Mouse (Mus musculus): ENCODE data around the gene Olfr1346. TPM values are rescaled to one million over a fixed set of nuclear protein-coding genes. Genes with fewer than 3 reads are reported as not detected.
"Not testable (repeated sequence)": the region's sequence is repeated elsewhere in the genome, so short reads cannot be mapped to it uniquely, and the experiment has no call there.

The Olfr1346 gene
- polyA plus RNA-seq, 1 experiment from 2014 or later, result not detected

DNA sequence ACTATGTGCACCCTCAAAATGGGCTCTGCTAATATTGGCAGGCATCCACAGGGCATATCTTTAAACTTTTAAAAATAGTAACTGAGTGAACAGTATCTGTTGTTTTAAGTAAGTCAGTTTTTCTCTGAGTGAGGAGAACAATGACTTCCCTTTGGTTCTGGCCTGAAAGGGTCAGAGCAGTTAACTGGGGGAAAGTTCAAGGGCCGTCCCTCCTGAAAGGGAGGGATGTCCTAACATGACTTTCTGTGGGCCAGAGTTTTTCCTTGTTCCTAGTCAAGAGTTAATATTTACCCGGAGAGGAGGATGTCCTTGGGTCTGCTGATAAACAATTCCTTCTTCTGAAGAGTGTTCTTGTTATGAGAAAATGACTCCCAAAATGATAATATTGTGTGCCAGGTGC lies 10.7 kb downstream of the Olfr1346 start:
- not testable (repeated sequence) for H3K4me3 ChIP-seq (ENCODE audit: low read depth, low read length); H3K9me3 ChIP-seq (ENCODE audit: control insufficient read depth, low read length); H3K4me1 ChIP-seq (replicated peaks; ENCODE audit: control insufficient read depth, insufficient read depth, low read length); H3K27me3 ChIP-seq (replicated peaks; ENCODE audit: control insufficient read depth, insufficient read depth, low read length); H3K27ac ChIP-seq (ENCODE audit: low read depth); DNase-seq (ENCODE audit: low spot score); ATAC-seq (replicated peaks; ENCODE audit: low FRiP score, low TSS enrichment, low read depth); H3K9ac ChIP-seq (ENCODE audit: low read length); H3K36me3 ChIP-seq (ENCODE audit: control insufficient read depth, insufficient read depth, low read length); H3K4me2 ChIP-seq (ENCODE audit: low read length)
- WGBS, result 65% methylated on average over 2 of the region's 2 CpGs

- Histone ChIP-seq H3K36me3 (ENCODE audit: control insufficient read depth, insufficient read depth, low read length) (no peaks in the 10 kb centered on the region), H3K9ac (ENCODE audit: low read length) (no peak within 1 kb of the TSS), H3K9me3 (ENCODE audit: control insufficient read depth, low read length) (no peaks in the 10 kb centered on the region), H3K4me1 (replicated peaks; ENCODE audit: control insufficient read depth, insufficient read depth, low read length) (no peaks in the 10 kb centered on the region), H3K4me2 (ENCODE audit: low read length) (no peak within 1 kb of the TSS), H3K27me3 (replicated peaks; ENCODE audit: control insufficient read depth, insufficient read depth, low read length) (no peaks in the 10 kb centered on the region), H3K27ac (ENCODE audit: low read depth) (no peak within 1 kb of the TSS), H3K4me3 (ENCODE audit: low read depth, low read length) (no peak within 1 kb of the TSS)
- ATAC-seq (replicated peaks; ENCODE audit: low FRiP score, low TSS enrichment, low read depth) (no peak), DNase-seq (ENCODE audit: low spot score) (no peak)
- 28% methylated on average over 2 of the region's 2 CpGs for WGBS
These were observed 19.9 kb downstream of the Olfr1346 start, which contains the start of gene Olfr5 for GRCm38 (mm10) chr7:6486841-6487240. Gene Olfr5, minus strand, starts transcription at chr7:6486941.

GRCm38 (mm10) chr7:6499655-6500054 lies 32.8 kb downstream of the Olfr1346 start, which contains the start of gene Olfr1347:
Gene Olfr1347, minus strand, starts transcription at chr7:6499755.
- Histone ChIP-seq H3K4me2 (ENCODE audit: low read length) (no peak within 1 kb of the TSS), H3K4me3 (ENCODE audit: low read depth, low read length) (no peak within 1 kb of the TSS), H3K4me1 (replicated peaks; ENCODE audit: control insufficient read depth, insufficient read depth, low read length) (no peaks in the 10 kb centered on the region), H3K27ac (ENCODE audit: low read depth) (no peak within 1 kb of the TSS), H3K9me3 (ENCODE audit: control insufficient read depth, low read length) (no peaks in the 10 kb centered on the region), H3K27me3 (replicated peaks; ENCODE audit: control insufficient read depth, insufficient read depth, low read length) (no peaks in the 10 kb centered on the region), H3K36me3 (ENCODE audit: control insufficient read depth, insufficient read depth, low read length) (no peaks in the 10 kb centered on the region), H3K9ac (ENCODE audit: low read length) (no peak within 1 kb of the TSS)
- DNase-seq (ENCODE audit: low spot score) (no peak), ATAC-seq (replicated peaks; ENCODE audit: low FRiP score, low TSS enrichment, low read depth) (no peak)
- WGBS, result 63% methylated on average over 1 of the region's 1 CpGs

DNA sequence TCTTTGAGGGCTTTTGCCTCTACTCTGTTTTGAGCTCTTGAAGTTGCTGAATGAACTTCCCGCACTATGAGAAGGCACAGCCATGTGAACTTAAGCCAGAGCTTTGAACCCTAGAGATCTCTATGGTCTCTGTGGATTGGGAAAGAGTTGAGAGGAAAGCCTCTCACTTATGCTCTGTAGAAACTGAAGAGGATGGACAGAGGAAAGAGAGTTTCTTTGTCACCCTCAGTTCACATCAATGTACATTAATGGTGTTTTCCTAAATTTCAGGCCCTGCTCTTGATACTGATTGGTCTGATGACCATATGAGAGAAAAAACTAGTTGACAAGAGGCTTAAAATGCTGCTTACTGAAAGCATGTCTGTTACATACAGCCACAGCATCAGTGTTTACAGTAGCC lies 41.7 kb downstream of the Olfr1346 start, which contains the start of gene Olfr1348:
Gene Olfr1348 (minus strand): TSS at position 101 of the 400 bp plus-strand sequence.
- H3K27me3 ChIP-seq (replicated peaks; ENCODE audit: control insufficient read depth, insufficient read depth, low read length), result no peaks in the 10 kb centered on the region
- H3K4me2 ChIP-seq (ENCODE audit: low read length), result no peak within 1 kb of the TSS
- ATAC-seq (replicated peaks; ENCODE audit: low FRiP score, low TSS enrichment, low read depth) (no peak), DNase-seq (ENCODE audit: low spot score) (no peak)
- H3K36me3 ChIP-seq (ENCODE audit: control insufficient read depth, insufficient read depth, low read length), result no peaks in the 10 kb centered on the region
- no peak within 1 kb of the TSS for H3K4me3 ChIP-seq (ENCODE audit: low read depth, low read length)
- WGBS, result 78% methylated on average over 1 of the region's 1 CpGs
- H3K9me3 ChIP-seq (ENCODE audit: control insufficient read depth, low read length), result no peaks in the 10 kb centered on the region
- no peaks in the 10 kb centered on the region for H3K4me1 ChIP-seq (replicated peaks; ENCODE audit: control insufficient read depth, insufficient read depth, low read length)
- H3K9ac ChIP-seq (ENCODE audit: low read length), result no peak within 1 kb of the TSS
- H3K27ac ChIP-seq (ENCODE audit: low read depth), result no peak within 1 kb of the TSS

GRCm38 (mm10) chr7:6521666-6522065 lies 54.8 kb downstream of the Olfr1346 start:
- Histone ChIP-seq H3K36me3 (ENCODE audit: control insufficient read depth, insufficient read depth, low read length) (no peaks in the 10 kb centered on the region), H3K4me1 (replicated peaks; ENCODE audit: control insufficient read depth, insufficient read depth, low read length) (no peaks in the 10 kb centered on the region), H3K4me2 (ENCODE audit: low read length) (no peak overlapping the region), H3K27me3 (replicated peaks; ENCODE audit: control insufficient read depth, insufficient read depth, low read length) (no peaks in the 10 kb centered on the region), H3K9me3 (ENCODE audit: control insufficient read depth, low read length) (no peaks in the 10 kb centered on the region), H3K4me3 (ENCODE audit: low read depth, low read length) (no peak overlapping the region), H3K27ac (ENCODE audit: low read depth) (no peak overlapping the region), H3K9ac (ENCODE audit: low read length) (no peak overlapping the region)
- WGBS, result 26% methylated on average over 1 of the region's 1 CpGs
- no peak for ATAC-seq (replicated peaks; ENCODE audit: low FRiP score, low TSS enrichment, low read depth)
- DNase-seq (ENCODE audit: low spot score), result no peak

GRCm38 (mm10) chr7:6522850-6523249 lies 55.9 kb downstream of the Olfr1346 start, which contains the start of gene Olfr1349:
Gene Olfr1349, minus strand, starts transcription at chr7:6522950.
- Histone ChIP-seq H3K4me1 (replicated peaks; ENCODE audit: control insufficient read depth, insufficient read depth, low read length) (no peaks in the 10 kb centered on the region), H3K4me3 (ENCODE audit: low read depth, low read length) (no peak within 1 kb of the TSS), H3K36me3 (ENCODE audit: control insufficient read depth, insufficient read depth, low read length) (no peaks in the 10 kb centered on the region), H3K27ac (ENCODE audit: low read depth) (no peak within 1 kb of the TSS), H3K9me3 (ENCODE audit: control insufficient read depth, low read length) (no peaks in the 10 kb centered on the region), H3K4me2 (ENCODE audit: low read length) (no peak within 1 kb of the TSS), H3K9ac (ENCODE audit: low read length) (no peak within 1 kb of the TSS), H3K27me3 (replicated peaks; ENCODE audit: control insufficient read depth, insufficient read depth, low read length) (no peaks in the 10 kb centered on the region)
- WGBS, result 82% methylated on average over 5 of the region's 5 CpGs
- DNase-seq (ENCODE audit: low spot score), result no peak
- ATAC-seq (replicated peaks; ENCODE audit: low FRiP score, low TSS enrichment, low read depth), result no peak

GRCm38 (mm10) chr7:6525001-6525400 lies 58.1 kb downstream of the Olfr1346 start:
- DNase-seq (ENCODE audit: low spot score), result no peak
- H3K9me3 ChIP-seq (ENCODE audit: control insufficient read depth, low read length), result no peaks in the 10 kb centered on the region
- H3K4me3 ChIP-seq (ENCODE audit: low read depth, low read length), result no peak overlapping the region
- H3K9ac ChIP-seq (ENCODE audit: low read length), result no peak overlapping the region
- H3K36me3 ChIP-seq (ENCODE audit: control insufficient read depth, insufficient read depth, low read length), result no peaks in the 10 kb centered on the region
- H3K4me2 ChIP-seq (ENCODE audit: low read length), result no peak overlapping the region
- no peaks in the 10 kb centered on the region for H3K27me3 ChIP-seq (replicated peaks; ENCODE audit: control insufficient read depth, insufficient read depth, low read length)
- no peak for ATAC-seq (replicated peaks; ENCODE audit: low FRiP score, low TSS enrichment, low read depth)
- H3K4me1 ChIP-seq (replicated peaks; ENCODE audit: control insufficient read depth, insufficient read depth, low read length), result no peaks in the 10 kb centered on the region
- no peak overlapping the region for H3K27ac ChIP-seq (ENCODE audit: low read depth)
- 52% methylated on average over 3 of the region's 3 CpGs for WGBS

DNA sequence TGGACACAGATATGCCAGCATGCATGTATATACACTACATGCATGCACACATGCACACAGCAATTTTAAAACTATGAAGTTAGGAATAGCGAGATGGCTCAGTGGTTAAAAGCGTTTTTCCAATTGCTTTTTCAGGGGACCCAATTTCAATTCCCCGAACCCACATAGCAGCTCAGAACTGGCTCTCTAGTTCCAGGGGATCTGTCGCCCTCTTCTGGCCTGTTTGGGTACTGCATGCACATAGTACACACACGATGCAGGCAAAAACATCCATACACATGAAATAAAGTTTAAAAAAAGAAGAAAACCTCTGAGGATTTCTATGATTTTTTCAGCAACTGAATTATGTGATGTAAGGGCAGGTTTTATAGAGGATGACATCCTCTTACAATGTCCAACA lies 59.2 kb downstream of the Olfr1346 start:
- H3K27ac ChIP-seq (ENCODE audit: low read depth), result no peak overlapping the region
- WGBS, result 69% methylated on average over 5 of the region's 5 CpGs
- H3K4me3 ChIP-seq (ENCODE audit: low read depth, low read length), result no peak overlapping the region
- no peaks in the 10 kb centered on the region for H3K27me3 ChIP-seq (replicated peaks; ENCODE audit: control insufficient read depth, insufficient read depth, low read length)
- DNase-seq (ENCODE audit: low spot score) (no peak), ATAC-seq (replicated peaks; ENCODE audit: low FRiP score, low TSS enrichment, low read depth) (no peak)
- no peak overlapping the region for H3K9ac ChIP-seq (ENCODE audit: low read length)
- H3K4me2 ChIP-seq (ENCODE audit: low read length), result no peak overlapping the region
- H3K4me1 ChIP-seq (replicated peaks; ENCODE audit: control insufficient read depth, insufficient read depth, low read length), result no peaks in the 10 kb centered on the region
- H3K9me3 ChIP-seq (ENCODE audit: control insufficient read depth, low read length), result no peaks in the 10 kb centered on the region
- H3K36me3 ChIP-seq (ENCODE audit: control insufficient read depth, insufficient read depth, low read length), result no peaks in the 10 kb centered on the region

Data from intestine, embryonic 14.5 days (tissue).